Mouse (Mus musculus) mouse trophoblast stem cell (cell line): ENCODE measurements around the gene Pxylp1.

ENCODE experiments used
- in situ Hi-C, 2 experiments: fragments of 300-500 bp; cut with MseI, MboI; formaldehyde crosslinking; loops; 2 replicates in 1 of 2; 3 replicates in 1 of 2; pipeline ENCODE4 v1.15.1; 2025

Gene Pxylp1

GRCm38 (mm10) chr9:96824857-96825256 is 67.6 kb downstream of the Pxylp1 start:
- in situ Hi-C loops: loop anchor here in 1 of 2 experiments (10.0 kb wide), 1 partner anchor 150 kb away; no protein-coding TSS in a partner anchor

- in situ Hi-C loops: loop anchor here in 1 of 2 experiments (10.0 kb wide), 1 partner anchor 149 kb away; no protein-coding TSS in a partner anchor
Observed at GRCm38 (mm10) chr9:96824026-96824425, 68.4 kb downstream of the Pxylp1 start.

GRCm38 (mm10) chr9:96823541-96823940 is 68.9 kb downstream of the Pxylp1 start:
- in situ Hi-C loops: loop anchor here in 1 of 2 experiments (10.0 kb wide), 1 partner anchor 149 kb away; no protein-coding TSS in a partner anchor

DNA sequence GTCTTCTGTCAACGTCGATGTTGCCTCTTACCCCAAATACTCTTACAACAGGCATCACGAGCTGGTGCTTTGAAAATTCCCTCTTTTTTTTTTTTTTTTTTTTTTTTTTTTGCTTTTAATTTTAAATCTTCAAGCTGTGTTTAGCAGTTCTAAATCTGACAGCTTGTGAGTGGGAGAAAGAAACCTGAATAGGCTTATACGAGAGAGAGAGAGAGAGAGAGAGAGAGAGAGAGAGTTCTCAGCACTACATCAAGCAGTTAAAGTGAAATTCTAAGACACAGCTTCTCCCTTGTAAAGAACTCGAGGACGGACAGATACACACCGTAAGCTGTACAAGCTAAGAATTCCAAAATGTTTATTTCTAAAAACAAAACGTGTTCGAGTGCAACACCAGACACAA is 69.5 kb downstream of the Pxylp1 start:
- in situ Hi-C loops: loop anchor here in 1 of 2 experiments (10.0 kb wide), 1 partner anchor 148 kb away; no protein-coding TSS in a partner anchor

DNA sequence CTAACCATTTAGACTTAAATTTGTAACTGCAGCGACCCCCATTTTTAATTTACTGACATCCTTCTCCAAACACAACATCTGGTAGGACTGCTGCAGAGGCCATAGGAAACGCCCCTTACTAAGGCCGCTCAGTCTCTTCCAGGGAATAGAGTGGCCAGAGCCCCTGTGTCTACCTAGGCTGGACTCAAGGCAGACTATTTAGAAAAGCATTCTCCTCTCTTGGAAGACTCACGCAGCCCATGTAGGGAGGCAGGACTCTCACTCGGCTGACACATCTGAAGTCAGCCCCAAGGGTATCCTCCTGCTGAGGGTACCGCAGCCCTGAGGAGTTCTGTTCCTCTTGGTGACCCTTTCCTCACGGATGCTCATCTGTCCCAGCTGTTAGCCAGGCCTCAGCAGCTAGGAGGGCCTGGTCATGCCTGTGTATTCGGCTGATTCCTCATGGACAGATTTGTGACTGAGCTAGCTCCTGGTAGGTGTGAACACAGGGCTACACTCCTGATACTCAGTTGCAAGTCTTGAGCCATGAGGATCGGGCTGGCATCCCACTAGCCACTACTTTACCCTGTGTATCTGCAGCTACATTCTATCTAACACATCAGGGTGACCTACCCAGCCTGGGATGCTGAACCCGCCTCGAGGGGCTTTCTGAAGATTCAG is 73.5 kb downstream of the Pxylp1 start:
- in situ Hi-C loops: no loop called here

DNA sequence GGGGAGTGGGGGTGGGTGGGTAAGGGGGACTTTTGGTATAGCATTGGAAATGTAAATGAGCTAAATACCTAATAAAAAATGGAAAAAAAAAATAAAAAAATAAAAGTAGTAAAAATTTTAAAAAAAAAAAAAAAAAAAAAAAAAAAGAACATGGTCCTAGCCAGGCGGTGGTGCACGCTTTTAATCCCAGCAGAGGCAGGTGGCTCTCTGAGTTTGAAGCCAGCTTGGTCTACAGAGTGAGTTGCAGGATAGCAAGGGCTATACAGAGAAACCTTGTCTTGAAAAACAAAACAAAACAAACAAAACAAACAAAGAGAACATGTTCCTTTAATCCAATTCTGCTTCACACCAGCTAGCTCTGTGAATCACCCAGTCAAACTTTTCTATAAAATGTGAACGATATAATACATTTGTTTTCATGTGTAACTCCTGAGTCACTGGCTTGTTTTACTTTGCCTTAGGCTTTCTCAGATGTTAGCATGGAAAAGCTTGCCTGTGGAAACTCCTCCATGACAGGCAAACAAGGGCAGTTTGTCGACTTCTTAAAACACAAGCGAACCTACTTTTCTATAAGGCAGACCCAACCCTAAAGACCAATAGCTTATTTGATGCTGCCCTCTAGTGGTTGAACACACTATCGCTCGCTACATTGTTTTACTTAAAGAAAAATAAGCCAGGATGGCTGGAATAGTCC is 74.2 kb downstream of the Pxylp1 start:
- in situ Hi-C loops: no loop called here

DNA sequence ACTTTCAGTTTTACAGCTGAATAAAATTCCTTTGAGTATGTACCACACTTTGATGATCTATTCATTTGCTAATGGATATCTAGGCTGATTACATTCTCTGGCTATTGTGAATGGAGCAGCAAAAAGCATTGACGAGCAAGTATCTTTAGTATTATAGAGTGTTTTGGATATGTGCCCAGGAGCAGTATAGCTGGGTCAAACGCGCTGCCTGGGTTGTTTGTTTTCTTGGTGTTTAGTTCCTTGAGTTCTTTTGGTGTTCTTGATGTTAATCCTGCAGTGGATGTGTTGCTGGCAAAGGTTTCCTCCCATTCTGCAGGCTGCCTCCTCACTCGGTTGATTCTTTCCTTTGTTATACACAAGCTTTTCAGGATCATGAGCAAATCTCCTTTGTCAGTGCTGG is 80.5 kb downstream of the Pxylp1 start:
- in situ Hi-C loops: no loop called here

- in situ Hi-C loops: no loop called here
Observed at GRCm38 (mm10) chr9:96800131-96800825, 92.2 kb downstream of the Pxylp1 start.

DNA sequence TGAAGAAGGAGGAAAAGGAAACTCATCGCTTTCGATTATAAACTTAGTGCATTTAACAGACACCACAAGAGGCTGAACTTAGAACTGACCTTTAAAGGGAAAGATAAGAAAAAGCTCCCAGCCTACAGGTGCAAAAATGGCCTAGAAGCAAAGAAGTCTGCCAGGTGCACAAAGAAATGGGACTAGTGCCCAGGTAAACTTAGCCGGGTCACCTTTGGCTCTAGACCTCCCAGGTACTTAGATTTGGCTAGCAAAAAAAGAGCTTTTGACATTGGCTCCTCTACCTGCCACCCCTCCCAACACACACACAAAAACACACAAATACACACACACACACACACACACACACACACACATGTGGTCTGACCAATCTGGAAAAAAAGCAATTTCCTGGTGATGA is 95.2 kb downstream of the Pxylp1 start:
- in situ Hi-C loops: no loop called here

DNA sequence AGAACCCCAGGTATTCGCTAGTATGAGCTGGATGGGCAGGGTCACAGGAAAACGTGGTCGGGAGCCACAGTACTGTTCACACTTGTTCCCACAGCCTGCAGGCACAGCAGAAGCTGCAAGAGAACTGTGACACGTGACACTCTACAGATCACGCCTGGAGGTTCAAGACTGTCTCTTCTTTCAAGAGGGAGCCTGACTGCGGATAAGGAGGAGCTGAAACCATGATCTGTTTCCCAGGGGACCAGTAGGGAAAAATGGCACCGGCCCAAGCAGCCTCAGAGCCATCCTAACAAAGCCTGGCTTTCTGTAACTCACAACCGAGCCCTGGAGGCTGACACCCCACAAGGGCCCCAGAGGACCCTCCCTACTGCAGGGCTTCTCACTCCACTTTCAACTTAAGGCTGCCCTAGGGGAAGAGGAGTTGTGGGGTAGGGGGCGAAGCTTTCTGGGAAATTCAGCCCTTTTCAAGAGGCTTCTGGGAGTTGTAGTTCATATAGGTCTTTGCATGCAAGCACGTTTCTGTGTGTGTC is 97.0 kb downstream of the Pxylp1 start:
- in situ Hi-C loops: no loop called here

DNA sequence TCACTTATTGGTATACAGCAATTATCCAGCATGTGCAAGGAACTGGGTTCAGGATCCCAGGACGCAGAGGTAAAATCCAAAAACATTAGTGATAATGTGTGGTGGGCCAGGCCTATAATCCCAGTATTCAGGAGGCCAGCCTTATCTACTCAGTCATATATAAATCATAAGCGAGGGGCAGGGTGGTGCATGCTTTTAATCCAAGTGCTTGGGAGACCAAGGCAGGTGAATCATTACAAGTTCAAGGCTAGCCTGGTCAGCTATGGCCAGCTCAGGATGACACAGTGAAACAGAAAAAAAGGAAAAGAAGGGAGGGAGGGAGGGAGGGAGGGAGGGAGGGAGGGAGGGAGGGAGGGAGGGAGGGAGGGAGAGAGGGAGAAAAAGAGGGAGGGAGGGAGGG is 97.9 kb downstream of the Pxylp1 start:
- in situ Hi-C loops: no loop called here

DNA sequence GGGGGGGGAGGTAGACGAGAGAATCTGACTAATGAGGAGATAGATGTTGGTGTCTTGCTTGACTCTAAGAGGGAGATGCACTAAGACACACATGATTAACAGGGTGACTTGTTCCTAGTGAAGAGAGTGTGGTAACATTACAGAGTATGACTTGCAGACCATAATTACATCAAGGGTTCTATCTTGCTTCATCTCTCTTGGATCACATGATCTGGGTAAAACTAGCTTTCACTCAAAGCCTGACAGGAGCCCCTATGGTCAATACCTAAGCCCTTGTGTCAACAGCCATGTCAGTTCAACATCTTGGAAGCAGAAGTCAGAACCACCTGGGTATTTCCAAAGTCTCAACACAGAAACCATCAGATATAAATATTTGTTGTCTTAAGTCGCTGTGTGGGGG is 99.9 kb downstream of the Pxylp1 start:
- in situ Hi-C loops: no loop called here

GRCm38 (mm10) chr9:96790389-96791007 is 102.0 kb downstream of the Pxylp1 start:
- in situ Hi-C loops: no loop called here

DNA sequence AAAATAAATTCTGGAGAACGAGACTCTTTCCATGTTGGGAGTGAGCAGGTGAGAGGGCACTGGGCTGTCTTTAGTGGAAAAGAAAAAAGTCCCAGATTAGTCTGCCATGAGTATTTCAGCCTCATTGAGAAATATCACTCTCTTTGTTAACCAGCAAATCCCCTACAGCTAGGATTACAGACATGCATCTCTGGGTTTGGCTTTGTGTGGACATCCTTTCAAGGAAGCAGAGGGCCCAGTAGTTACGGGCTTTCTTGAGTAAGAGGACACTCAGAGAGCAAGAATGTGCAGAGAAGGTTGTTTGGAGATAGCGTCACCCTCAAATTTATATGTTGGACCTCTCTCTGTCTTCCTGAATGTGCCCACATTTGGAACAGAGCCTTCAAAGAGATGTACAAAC is 102.6 kb downstream of the Pxylp1 start:
- in situ Hi-C loops: no loop called here

- in situ Hi-C loops: no loop called here
Observed at GRCm38 (mm10) chr9:96787797-96788196, 104.7 kb downstream of the Pxylp1 start.

DNA sequence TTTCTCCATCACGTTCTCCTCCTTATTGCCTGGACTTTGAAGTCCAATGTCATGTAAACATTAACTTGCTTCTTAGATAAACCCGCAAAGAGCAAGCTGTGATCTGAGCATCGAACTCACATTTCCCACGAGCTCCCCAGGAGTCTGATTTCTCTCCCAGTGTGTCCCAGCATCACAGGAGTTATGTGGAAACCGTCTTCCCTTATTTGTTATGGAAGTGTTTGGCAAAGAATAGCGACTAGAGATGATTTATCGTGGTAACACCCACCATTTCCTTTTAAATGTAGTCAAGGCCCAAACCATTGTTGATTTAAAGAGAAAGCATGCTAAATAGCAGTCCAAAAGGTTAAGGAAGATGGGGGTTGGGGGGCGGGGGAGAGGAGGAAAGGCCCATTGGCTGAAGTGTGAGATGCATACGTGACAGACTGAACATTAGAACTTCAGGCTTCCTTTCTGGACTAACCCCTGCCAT is 106.6 kb downstream of the Pxylp1 start:
- in situ Hi-C loops: no loop called here

GRCm38 (mm10) chr9:96785187-96785586 is 107.3 kb downstream of the Pxylp1 start:
- in situ Hi-C loops: no loop called here

- in situ Hi-C loops: no loop called here
Observed at GRCm38 (mm10) chr9:96783667-96784066, 108.8 kb downstream of the Pxylp1 start.

DNA sequence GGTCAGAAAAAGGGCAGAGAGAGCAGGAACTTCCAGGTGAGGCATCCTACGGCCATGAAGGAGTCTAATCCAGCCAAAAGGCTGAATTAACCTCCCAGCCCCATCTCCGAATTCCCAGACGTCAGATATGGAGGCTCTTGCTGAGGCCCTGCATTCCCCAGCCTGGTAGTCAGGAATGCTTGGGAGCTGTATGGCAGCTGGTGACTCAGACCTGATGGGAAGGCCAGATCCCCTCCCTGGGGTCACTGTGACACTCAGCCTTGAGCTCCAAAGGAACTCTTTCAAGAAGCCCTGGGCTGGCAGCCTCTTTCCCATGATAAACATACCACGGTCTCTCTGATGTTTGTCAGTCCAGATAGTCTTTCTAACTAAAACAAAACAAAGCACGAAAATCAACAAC is 109.2 kb downstream of the Pxylp1 start:
- in situ Hi-C loops: no loop called here

DNA sequence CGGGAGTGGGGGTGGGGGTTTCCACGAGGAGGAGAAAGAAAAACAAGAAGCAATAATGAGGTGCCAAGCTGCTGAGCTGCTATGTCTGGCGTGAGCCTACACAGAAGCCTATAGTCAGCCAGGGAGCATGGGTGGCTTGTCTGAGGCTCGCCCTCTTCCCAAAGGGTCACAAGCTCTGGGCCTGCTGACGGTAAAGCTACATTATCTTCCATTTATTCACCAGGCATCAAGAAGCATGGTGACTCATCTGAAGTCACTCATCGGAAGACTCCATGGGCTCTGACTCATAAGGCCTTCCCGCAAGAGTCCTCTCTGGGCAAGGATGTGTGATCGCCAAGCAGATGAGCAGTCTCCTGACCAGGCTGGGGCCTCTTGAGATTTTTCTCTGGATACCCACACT is 110.4 kb downstream of the Pxylp1 start:
- in situ Hi-C loops: no loop called here
